Mouse (Mus musculus) erythroblast, embryonic 14.5 days (primary cell): ENCODE results near the gene Il10rb. TPM values are rescaled to one million over a fixed set of nuclear protein-coding genes. Genes with fewer than 3 reads are reported as not detected.
A peak's percentile ranks its signal among the peaks of the same experiment; 100 is the strongest.

ENCODE experiments used
- H3K27me3 ChIP-seq: 2 replicates; pipeline ENCODE4 v1.6.1; 2012; ENCODE audit warnings: inconsistent platforms; ENCODE audit not compliant: control insufficient read depth
- H3K36me3 ChIP-seq: 2 replicates; pipeline ENCODE4 v1.6.1; 2012; ENCODE audit warnings: mild to moderate bottlenecking, inconsistent platforms; ENCODE audit not compliant: control insufficient read depth
- H3K4me1 ChIP-seq: 2 replicates; pipeline ENCODE4 v1.6.1; 2012; ENCODE audit warnings: inconsistent platforms; ENCODE audit not compliant: control insufficient read depth
- H3K4me3 ChIP-seq: replicated peaks from 2 replicates; pipeline ENCODE3; 2012; ENCODE audit warnings: moderate library complexity, mild to moderate bottlenecking, inconsistent platforms
- H3K9me3 ChIP-seq: 2 replicates; pipeline ENCODE4 v1.6.1; 2012; ENCODE audit warnings: low read length, inconsistent platforms, mixed read lengths; ENCODE audit not compliant: control insufficient read depth
- GATA1 ChIP-seq: IDR thresholded peaks from 2 replicates; pipeline ENCODE4 v1.6.1; 2012; ENCODE audit warnings: low read length, inconsistent platforms, mixed read lengths
- TAL1 ChIP-seq: IDR thresholded peaks from 3 replicates; pipeline ENCODE4 v1.6.1; 2012; ENCODE audit warnings: low read length, inconsistent platforms, mixed read lengths
- polyA plus RNA-seq: library from polyadenylated mRNA; stranded (reverse); fragments of >175 nt; gene quantifications from 2 replicates; pipeline ENCODE4 v1.2.3, GENCODE M21; 2012

Gene Il10rb
- polyA plus RNA-seq, 1 experiment = 0.73 TPM

DNA sequence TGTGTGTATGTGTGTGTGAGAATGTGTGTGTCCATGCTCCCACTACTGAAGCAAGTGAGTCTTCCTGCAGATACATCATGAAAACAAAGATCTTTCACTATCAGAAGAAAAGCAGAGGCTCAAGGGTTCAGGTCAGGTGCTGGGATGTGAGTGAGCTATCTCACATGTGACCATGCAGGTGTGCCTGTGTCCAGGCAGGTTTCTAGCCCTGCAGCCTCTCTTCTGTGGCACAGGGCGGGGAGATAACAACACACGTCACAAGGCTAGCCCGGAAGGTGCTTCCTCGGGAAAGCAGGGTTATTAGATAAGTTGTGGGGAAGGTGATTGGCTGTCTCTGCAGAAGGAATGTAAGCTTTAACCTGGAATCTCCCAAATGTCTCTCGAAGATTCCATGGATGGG, 25.8 kb upstream of the Il10rb start:
- Histone ChIP-seq H3K36me3 (peaks cover 98% of the 10 kb centered on the region), H3K4me1 (peaks cover 56% of the 10 kb centered on the region), H3K9me3 (peaks cover 3% of the 10 kb centered on the region), H3K4me3 (no peak overlapping the region), H3K27me3 (no peaks in the 10 kb centered on the region)
- TF ChIP-seq GATA1 = peak; percentile 37
- TF ChIP-seq TAL1 = peak; percentile 29; the same call in 1 of the 3 replicates

DNA sequence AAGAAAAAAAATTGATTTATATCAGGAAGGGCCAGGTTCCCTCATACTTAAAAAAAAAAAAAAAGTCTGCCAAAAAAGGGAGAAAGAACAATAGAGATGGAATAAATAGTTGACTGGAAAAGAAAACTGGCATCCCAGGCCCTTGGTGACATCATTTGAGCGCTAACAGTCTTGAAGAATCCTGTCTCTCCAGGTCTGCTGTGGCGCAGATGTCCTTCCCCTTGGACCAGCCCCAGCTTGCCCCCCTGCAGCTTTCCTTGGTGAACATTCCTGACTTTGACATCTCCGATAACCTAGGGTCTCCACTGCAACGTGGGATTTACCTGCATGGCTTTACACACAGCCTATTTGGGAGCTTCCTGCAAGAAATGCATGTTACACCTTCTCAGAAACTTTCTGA, 24.4 kb upstream of the Il10rb start:
- Histone ChIP-seq H3K27me3 (no peaks in the 10 kb centered on the region), H3K4me1 (peaks cover 47% of the 10 kb centered on the region)

DNA sequence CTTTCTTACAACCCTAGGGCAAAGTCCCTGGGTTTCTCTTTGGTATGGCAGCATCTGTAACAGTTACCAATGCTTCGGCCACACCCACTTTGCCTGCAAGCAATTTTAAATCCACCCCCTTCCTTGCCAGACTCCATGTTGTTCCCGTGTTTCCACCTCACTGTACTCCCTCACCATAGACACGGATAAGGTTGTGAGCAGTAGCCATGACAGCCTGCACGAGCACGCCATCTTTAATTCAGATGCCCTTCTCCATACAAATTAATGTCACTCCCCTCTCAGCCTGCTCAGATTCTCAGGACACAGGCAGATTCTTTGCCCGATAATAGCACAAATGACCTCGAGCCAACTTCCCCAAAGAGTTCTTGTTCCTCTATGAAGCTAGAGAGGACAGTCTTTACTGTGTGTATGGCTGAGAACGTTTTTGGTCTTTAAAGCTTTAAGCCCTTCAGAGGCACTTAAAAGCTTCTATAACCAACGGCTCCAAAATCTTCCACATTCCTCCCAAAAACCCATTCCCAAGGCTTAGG, 23.6 kb upstream of the Il10rb start:
- Histone ChIP-seq H3K9me3 (no peaks in the 10 kb centered on the region; the same call in 1 of the 2 replicates), H3K27me3 (no peaks in the 10 kb centered on the region), H3K36me3 (peaks cover 98% of the 10 kb centered on the region), H3K4me1 (peaks cover 51% of the 10 kb centered on the region), H3K4me3 (no peak overlapping the region)
- TF ChIP-seq TAL1 (no peak), GATA1 (no peak)

More for the DNA sequence above, 24.4 kb upstream of the Il10rb start:
- TF ChIP-seq TAL1 (no peak), GATA1 (no peak)
- Histone ChIP-seq H3K9me3 (peaks cover 2% of the 10 kb centered on the region), H3K36me3 (peaks cover 98% of the 10 kb centered on the region), H3K4me3 (no peak overlapping the region)

DNA sequence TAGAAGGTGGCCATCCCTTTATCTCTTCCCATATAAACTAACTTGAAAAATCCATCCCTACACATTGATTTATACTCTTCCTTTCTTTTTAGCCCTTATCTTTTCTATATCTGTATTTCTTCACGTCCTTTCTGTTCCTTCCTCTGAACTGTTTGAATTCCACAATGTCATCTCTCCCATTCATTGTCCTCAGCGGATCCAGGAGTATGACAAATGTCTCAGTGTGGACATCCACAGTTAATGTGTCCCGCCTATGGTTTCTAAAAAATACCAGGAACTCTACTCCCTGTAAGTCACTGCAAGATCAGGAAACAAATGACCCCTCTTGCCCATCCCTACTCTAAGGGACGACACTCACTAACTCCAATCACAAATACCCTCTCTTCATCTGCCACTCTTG, 21.7 kb upstream of the Il10rb start:
- Histone ChIP-seq H3K9me3 (peaks cover 3% of the 10 kb centered on the region), H3K36me3 (peaks cover 97% of the 10 kb centered on the region), H3K4me3 (no peak overlapping the region), H3K27me3 (no peaks in the 10 kb centered on the region), H3K4me1 (peaks cover 41% of the 10 kb centered on the region)
- TF ChIP-seq TAL1 (no peak), GATA1 (no peak)

DNA sequence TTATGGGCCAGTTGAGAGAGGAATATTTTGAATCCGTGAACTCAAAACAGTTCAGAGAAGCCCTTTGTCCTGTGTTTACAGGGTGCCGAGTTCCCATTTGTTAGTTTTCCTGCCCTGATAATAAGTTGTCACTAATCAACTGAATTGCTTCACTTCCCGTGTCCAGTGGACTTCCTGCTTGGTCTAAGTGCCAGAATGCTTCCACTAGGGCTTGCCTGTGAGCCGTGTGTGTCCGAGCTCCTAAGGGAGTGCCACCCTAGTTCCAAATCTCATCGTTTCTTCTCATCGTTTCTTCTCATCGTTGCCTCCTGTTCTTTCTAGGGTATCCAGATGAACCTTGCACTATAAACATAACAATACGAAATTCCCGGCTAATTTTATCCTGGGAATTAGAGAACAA, 20.3 kb upstream of the Il10rb start:
- Histone ChIP-seq H3K4me1 (peaks cover 27% of the 10 kb centered on the region), H3K27me3 (no peaks in the 10 kb centered on the region; the same call in 1 of the 2 replicates), H3K4me3 (no peak overlapping the region), H3K36me3 (peaks cover 98% of the 10 kb centered on the region), H3K9me3 (peaks cover 11% of the 10 kb centered on the region)
- TF ChIP-seq TAL1 (no peak), GATA1 (no peak)

DNA sequence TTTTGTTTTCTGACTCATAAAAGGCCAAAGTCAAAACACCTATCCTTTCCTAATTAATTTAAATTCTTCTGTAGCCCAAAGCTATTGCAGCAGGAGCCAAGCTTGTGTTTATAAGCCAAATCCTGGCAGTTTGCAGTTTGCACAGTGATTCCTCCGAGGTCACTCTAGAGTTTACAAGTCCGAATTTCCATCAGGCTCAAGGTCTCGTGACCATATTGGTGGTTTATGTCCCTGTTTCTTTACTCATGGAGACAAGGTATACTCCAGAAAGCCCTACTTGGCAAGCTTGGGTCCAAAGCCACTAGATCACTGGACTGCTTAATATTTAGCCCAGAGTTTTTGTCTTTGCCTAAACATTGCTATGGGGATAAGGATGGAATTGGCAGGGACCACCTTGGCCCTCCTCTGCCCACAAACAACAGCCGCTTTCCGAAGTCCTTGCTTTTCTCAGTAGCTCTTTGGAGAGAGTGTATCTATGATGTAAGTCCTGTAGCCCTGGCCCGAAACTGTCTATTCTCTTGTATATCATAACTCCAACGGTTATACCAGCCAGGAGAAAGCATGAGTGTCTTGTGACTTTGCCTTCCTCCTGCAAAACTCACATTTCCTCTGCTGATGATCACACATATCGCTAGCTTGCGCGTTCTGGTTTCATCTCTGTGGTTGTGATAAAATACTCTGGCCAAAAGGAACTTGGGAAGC, 19.4 kb upstream of the Il10rb start:
- TF ChIP-seq GATA1 (no peak), TAL1 (no peak)
- Histone ChIP-seq H3K4me3 (no peak overlapping the region), H3K4me1 (peaks cover 22% of the 10 kb centered on the region), H3K9me3 (peaks cover 11% of the 10 kb centered on the region), H3K36me3 (peaks cover 98% of the 10 kb centered on the region), H3K27me3 (no peaks in the 10 kb centered on the region; the same call in 1 of the 2 replicates)

DNA sequence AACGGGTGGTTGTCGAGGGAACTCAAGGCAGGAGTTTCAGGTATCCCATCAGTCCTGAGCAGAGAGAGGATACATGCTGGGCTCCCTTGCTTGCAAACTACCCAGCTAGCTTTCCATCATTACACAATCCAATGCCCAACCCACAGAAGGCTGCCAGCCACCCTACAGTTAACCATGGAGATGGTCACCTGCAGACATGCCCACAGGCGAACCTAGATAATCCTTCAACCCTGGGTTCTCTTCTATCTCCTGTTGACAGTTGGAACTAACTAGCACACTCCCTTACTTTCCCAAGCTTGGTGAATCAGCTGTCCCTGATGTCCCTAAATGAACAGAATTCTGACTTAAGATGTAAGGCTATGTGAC, 18.9 kb upstream of the Il10rb start:
- Histone ChIP-seq H3K27me3 (no peaks in the 10 kb centered on the region; the same call in 1 of the 2 replicates), H3K9me3 (peaks cover 11% of the 10 kb centered on the region), H3K4me1 (peaks cover 19% of the 10 kb centered on the region), H3K36me3 (peaks cover 98% of the 10 kb centered on the region), H3K4me3 (no peak overlapping the region)
- TF ChIP-seq GATA1 (no peak), TAL1 (no peak)

DNA sequence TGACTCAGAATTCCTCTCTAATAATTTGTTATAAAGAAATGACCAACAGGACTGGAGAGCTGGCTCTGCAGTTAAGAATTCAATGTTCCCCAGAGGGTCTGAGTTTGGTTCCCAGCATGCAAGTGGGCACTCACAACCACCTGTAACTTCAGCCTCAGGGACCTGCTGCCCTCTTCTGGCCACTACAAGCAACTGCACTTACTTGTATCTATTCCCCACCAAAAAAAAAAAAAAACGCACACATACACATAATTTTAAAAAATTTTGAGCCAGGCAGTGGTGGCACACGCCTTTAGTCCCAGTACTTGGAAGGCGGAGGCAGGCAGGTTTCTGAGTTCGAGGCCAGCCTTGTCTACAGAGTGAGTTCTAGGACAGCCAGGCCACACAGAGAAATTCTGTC, 15.9 kb upstream of the Il10rb start:
- peaks cover 23% of the 10 kb centered on the region for H3K4me1 ChIP-seq
- H3K36me3 ChIP-seq = peaks cover 98% of the 10 kb centered on the region
- H3K4me3 ChIP-seq = no peak overlapping the region
- no peaks in the 10 kb centered on the region; the same call in 1 of the 2 replicates for H3K27me3 ChIP-seq
- H3K9me3 ChIP-seq = peaks cover 11% of the 10 kb centered on the region
- TF ChIP-seq GATA1 (no peak), TAL1 (no peak)

DNA sequence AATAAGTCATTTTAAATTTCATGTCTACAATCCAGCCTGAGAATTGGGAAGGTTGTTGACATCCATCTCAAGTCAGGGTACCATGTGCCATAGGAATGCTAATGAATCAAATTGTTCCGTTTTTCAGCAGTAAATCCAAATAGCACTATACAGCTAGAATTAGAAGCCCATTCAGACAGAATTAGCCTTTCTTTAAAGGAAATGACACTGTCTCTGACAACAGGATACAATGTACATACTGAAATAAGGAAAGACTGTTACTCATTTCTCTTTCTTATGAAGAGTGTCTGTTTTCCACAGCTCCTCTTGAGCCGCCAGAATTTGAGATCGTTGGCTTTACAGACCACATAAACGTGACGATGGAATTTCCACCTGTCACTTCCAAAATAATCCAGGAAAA, 14.5 kb upstream of the Il10rb start, which contains the start of gene Gm21970:
Gene Gm21970, plus strand, starts transcription at position 301 of the 400 bp plus-strand sequence.
- H3K4me1 ChIP-seq = peaks cover 34% of the 10 kb centered on the region
- no peaks in the 10 kb centered on the region; the same call in 1 of the 2 replicates for H3K27me3 ChIP-seq
- peaks cover 11% of the 10 kb centered on the region for H3K9me3 ChIP-seq
- H3K36me3 ChIP-seq = peaks cover 98% of the 10 kb centered on the region
- no peak within 1 kb of the TSS for H3K4me3 ChIP-seq
- TF ChIP-seq GATA1 (no peak), TAL1 (no peak)
